Mouse (Mus musculus) C2C12 (cell line): ENCODE results near the gene Timp2. TPM values are rescaled to one million over a fixed set of nuclear protein-coding genes. Genes with fewer than 3 reads are reported as not detected.

ENCODE experiments used
- H3K27me3 ChIP-seq: one replicate; pipeline ENCODE4 v1.6.1; 2011; ENCODE audit not compliant: control insufficient read depth, insufficient read depth, insufficient read length
- H3K36me3 ChIP-seq: one replicate; pipeline ENCODE4 v1.6.1; 2011; ENCODE audit not compliant: control insufficient read depth, insufficient read depth
- H3K4me3 ChIP-seq: one replicate; pipeline ENCODE4 v1.5.1; 2011; ENCODE audit warnings: mild to moderate bottlenecking, control low read depth; ENCODE audit not compliant: poor library complexity, insufficient read depth, severe bottlenecking
- H3K79me2 ChIP-seq: one replicate; pipeline ENCODE4 v1.6.1; 2011; ENCODE audit not compliant: control insufficient read depth, insufficient read depth
- H3K79me3 ChIP-seq: one replicate; pipeline ENCODE4 v1.6.1; 2011; ENCODE audit warnings: low read depth, control low read depth
- H3ac ChIP-seq: one replicate; pipeline ENCODE3; 2011; ENCODE audit warnings: low read depth; ENCODE audit not compliant: control insufficient read depth, insufficient read length
- CEBPB ChIP-seq: IDR thresholded peaks from one replicate; pipeline ENCODE4 v1.6.1; 2011; ENCODE audit warnings: low read depth, mild to moderate bottlenecking, control low read depth, moderate library complexity
- CTCF ChIP-seq: IDR thresholded peaks from one replicate; pipeline ENCODE4 v1.5.1; 2011; ENCODE audit not compliant: control insufficient read depth, insufficient read depth, insufficient read length
- FOSL1 ChIP-seq: IDR thresholded peaks from one replicate; pipeline ENCODE4 v1.8.0; 2011; ENCODE audit warnings: mild to moderate bottlenecking, low read length; ENCODE audit not compliant: poor library complexity, insufficient read depth, severe bottlenecking
- MAX ChIP-seq: IDR thresholded peaks from one replicate; pipeline ENCODE4 v1.6.1; 2011; ENCODE audit warnings: mild to moderate bottlenecking, control low read depth
- MYOD1 ChIP-seq: IDR thresholded peaks from one replicate; pipeline ENCODE4 v1.6.1; 2011; ENCODE audit warnings: low read depth; ENCODE audit not compliant: control insufficient read depth, insufficient read length
- MYOG ChIP-seq: IDR thresholded peaks from one replicate; pipeline ENCODE4 v1.6.1; 2011; ENCODE audit not compliant: control insufficient read depth, insufficient read length; ENCODE audit errors: extremely low read depth
- USF1 ChIP-seq: IDR thresholded peaks from one replicate; pipeline ENCODE4 v1.6.1; 2011; ENCODE audit warnings: low read depth, mild to moderate bottlenecking, control low read depth, moderate library complexity
- polyA plus RNA-seq: library from polyadenylated mRNA; unstranded; fragments of >200 nt; fragmentation: generic; extraction: Trizol; gene quantifications from one replicate; pipeline ENCODE4 v1.2.1, GENCODE M21; 2012; ENCODE audit warnings: missing spikeins

Timp2 gene
- polyA plus RNA-seq, 1 experiment: 372 TPM

DNA sequence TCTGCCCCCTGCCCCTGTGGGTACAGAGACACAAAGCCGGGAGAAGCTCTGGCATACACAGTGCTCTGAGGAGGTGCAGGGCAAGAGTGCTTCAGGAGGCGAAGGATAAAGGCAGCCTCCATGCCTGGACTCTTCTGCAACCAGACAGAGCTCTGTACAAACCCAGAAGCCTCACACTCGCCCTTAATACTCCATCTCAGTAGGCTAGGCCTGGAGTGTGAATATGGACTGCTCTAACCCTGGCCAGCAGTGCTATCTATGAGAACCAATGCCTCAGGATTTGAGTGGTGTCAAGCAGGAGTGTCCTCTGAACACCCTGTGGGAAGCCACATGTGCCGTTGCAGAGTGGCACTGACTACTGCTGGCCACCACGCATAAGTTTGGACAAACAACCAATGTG is 26.6 kb downstream of the Timp2 start:
- H3K79me3 ChIP-seq: peaks cover 67% of the 10 kb centered on the region
- peaks cover 55% of the 10 kb centered on the region for H3K36me3 ChIP-seq
- TF ChIP-seq CTCF: no peak

DNA sequence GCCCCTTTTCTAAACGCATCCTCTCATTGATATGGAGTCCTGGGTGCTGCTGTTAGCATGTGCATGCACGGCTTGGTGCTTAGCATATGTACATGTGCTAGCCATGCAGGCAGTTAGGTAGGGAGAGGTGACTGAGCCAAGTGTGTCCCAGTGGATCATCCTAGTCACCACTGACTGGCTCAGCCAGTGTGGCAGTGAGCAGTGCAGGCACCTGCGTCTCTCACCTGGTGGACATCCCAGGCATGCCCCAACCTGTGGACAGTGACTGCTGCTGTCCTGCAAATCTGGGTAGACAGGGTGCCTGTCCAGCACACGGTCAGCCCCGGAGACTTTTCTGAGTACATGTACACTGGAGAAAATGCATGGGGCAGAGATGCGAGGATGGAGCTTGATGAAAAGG is 27.0 kb downstream of the Timp2 start:
- peaks cover 70% of the 10 kb centered on the region for H3K79me3 ChIP-seq
- TF ChIP-seq MYOD1 (no peak), MAX (no peak), USF1 (no peak), CTCF (no peak), CEBPB (no peak), FOSL1 (no peak), MYOG (no peak)
- H3K27me3 ChIP-seq: no peaks in the 10 kb centered on the region
- H3K36me3 ChIP-seq: peaks cover 52% of the 10 kb centered on the region
- peak overlapping the region; percentile 27 for H3ac ChIP-seq
- H3K4me3 ChIP-seq: no peak overlapping the region
- peaks cover 93% of the 10 kb centered on the region for H3K79me2 ChIP-seq

More for the DNA sequence above, 26.6 kb downstream of the Timp2 start:
- no peak overlapping the region for H3K4me3 ChIP-seq
- no peaks in the 10 kb centered on the region for H3K27me3 ChIP-seq
- H3ac ChIP-seq: no peak overlapping the region
- peaks cover 93% of the 10 kb centered on the region for H3K79me2 ChIP-seq

DNA sequence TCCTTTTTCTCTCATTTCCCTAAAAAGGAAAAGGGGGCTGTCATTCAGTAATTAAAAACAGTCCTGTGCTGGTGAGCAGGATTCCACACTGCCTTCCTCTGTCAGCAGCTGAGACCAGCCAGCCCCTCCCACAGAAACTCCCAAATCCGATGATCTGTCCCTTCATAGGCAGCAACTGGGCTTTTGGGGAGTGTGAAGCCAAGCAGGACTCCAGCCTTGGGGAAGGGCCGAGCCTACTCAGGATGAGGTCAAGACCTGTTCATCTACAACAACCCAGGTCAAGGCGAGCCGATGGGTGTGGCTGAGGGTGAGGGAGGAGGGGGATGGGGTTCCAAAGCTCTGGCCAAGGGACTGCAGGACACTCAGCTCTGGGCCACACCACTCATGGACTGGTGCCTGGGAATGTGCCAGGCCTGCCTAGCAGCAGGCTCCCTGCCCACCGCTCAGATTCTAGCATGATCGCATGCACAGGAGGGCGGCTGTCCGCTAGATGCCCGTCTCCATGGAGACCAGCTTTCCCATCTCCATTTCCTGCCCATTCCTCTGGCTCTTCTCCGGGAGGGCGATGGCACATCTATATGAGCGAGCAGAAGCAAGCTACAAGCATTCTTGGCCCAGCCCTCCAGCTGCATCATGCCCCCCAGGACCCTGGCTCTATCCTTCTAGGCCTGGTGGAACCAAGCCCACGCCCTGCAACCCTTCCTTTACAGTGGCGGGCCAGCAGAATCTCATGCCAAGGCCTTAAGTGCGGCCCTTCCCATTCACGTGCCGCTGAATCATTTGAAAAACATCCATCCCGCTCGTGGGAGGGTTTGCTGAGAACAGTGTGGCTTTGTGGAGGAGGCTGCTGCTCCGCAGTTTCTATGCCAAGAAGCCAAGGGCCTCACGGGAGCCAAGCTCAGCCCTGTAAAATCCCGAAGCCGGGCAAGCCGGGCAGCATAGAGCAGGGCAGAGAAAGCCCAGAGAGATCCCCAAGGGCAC is 28.3 kb downstream of the Timp2 start:
- Histone ChIP-seq H3K4me3 (no peak overlapping the region), H3K36me3 (peaks cover 47% of the 10 kb centered on the region)

DNA sequence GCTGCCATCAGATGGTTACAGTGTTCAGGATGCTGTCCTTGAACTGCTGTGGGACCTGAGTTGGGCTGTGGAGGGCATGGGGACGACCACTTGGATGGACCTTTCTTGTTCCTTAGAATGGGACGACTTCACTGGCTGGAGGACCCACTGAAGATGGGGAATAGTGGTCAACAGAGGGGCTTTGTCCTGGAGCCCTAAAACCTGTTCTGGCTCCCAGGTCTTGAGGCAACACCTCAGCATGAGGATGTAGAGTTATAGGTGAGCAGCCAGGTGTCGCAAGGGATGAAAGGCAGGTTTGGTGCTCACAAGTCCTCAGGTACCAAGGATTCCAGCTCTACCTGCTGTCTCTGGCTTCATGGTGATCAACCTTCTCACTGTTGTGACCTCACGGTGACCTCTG is 29.0 kb downstream of the Timp2 start:
- Histone ChIP-seq H3K27me3 (no peaks in the 10 kb centered on the region), H3K79me2 (peaks cover 93% of the 10 kb centered on the region), H3K79me3 (peaks cover 68% of the 10 kb centered on the region), H3K4me3 (no peak overlapping the region), H3ac (no peak overlapping the region), H3K36me3 (peaks cover 42% of the 10 kb centered on the region)
- no peak for TF ChIP-seq CEBPB
- TF ChIP-seq MYOG: no peak
- TF ChIP-seq USF1: no peak
- TF ChIP-seq MYOD1: no peak
- TF ChIP-seq MAX: no peak
- no peak for TF ChIP-seq FOSL1
- no peak for TF ChIP-seq CTCF

More for the DNA sequence above, 28.3 kb downstream of the Timp2 start:
- TF ChIP-seq CEBPB: no peak
- TF ChIP-seq FOSL1: peak; percentile 14
- peak; percentile 1 for TF ChIP-seq MYOD1
- no peak for TF ChIP-seq CTCF
- no peak for TF ChIP-seq MYOG
- peak; percentile 92 for TF ChIP-seq MAX
- TF ChIP-seq USF1: peak; percentile 84
- peak overlapping the region; percentile 55 for H3ac ChIP-seq
- H3K79me3 ChIP-seq: peaks cover 71% of the 10 kb centered on the region
- H3K79me2 ChIP-seq: peaks cover 93% of the 10 kb centered on the region
- no peaks in the 10 kb centered on the region for H3K27me3 ChIP-seq

DNA sequence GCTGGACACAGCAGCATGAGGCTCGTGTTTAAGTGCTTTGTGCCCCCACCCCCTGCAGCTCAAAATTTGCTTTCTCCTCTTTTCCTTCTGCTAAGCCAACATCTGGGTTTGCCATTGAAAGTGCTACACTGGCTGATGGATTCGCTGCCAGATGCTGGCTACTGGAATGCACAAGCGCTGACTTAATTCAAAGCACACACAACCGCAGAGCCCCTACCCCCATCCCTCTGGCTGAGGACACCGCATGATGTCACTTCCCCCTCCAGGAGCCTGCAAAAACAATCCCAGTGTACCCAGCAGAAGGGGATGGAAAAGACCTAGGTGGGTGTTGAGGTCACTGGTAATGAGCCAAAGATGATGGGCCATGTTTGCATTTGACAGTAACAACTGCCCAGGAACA is 31.0 kb downstream of the Timp2 start:
- peaks cover 48% of the 10 kb centered on the region for H3K36me3 ChIP-seq
- no peaks in the 10 kb centered on the region for H3K27me3 ChIP-seq
- TF ChIP-seq MAX (no peak), CEBPB (no peak), FOSL1 (no peak), CTCF (no peak), MYOG (no peak), USF1 (no peak), MYOD1 (peak; percentile 43)

More for the DNA sequence above, 31.0 kb downstream of the Timp2 start:
- H3K4me3 ChIP-seq: no peak overlapping the region
- H3ac ChIP-seq: no peak overlapping the region
- peaks cover 91% of the 10 kb centered on the region for H3K79me2 ChIP-seq
- H3K79me3 ChIP-seq: peaks cover 61% of the 10 kb centered on the region
